Mouse (Mus musculus) forebrain, postnatal 0 days (tissue): ENCODE results near the gene Slc22a21. TPM values are rescaled to one million over a fixed set of nuclear protein-coding genes. Genes with fewer than 3 reads are reported as not detected.

Source experiments
- ATAC-seq: fragments of 200-750 bp; cut with Nextera tagmentation; 2 replicates; pipeline ENCODE4 v1.8.0; 2017; ENCODE audit warnings: mild to moderate bottlenecking, moderate library complexity
- DNase-seq: peaks from one replicate; pipeline ENCODE4 v3.0.0-alpha.2; 2015
- H3K27ac ChIP-seq: fragments of 300-500 bp; sonication (generic); 2 replicates; pipeline ENCODE4 v1.5.1; 2014; ENCODE audit warnings: low read depth, mild to moderate bottlenecking, antibody characterized with exemption, low read length, moderate library complexity, mixed read lengths
- H3K27me3 ChIP-seq: fragments of 300-500 bp; sonication (generic); 2 replicates; pipeline ENCODE4 v1.6.1; 2014; ENCODE audit warnings: mild to moderate bottlenecking, low read length, mixed read lengths; ENCODE audit not compliant: insufficient read depth
- H3K36me3 ChIP-seq: fragments of 300-500 bp; sonication (generic); 2 replicates; pipeline ENCODE4 v1.6.1; 2014; ENCODE audit warnings: mild to moderate bottlenecking, moderate library complexity; ENCODE audit not compliant: insufficient read depth
- H3K4me1 ChIP-seq: fragments of 300-500 bp; sonication (generic); 2 replicates; pipeline ENCODE4 v1.6.1; 2014; ENCODE audit warnings: antibody characterized with exemption; ENCODE audit not compliant: insufficient read depth
- H3K4me2 ChIP-seq: fragments of 300-500 bp; sonication (generic); 2 replicates; pipeline ENCODE4 v1.6.1; 2014; ENCODE audit warnings: low read depth, mild to moderate bottlenecking, moderate library complexity
- H3K4me3 ChIP-seq: fragments of 300-500 bp; sonication (generic); 2 replicates; pipeline ENCODE4 v1.5.1; 2014; ENCODE audit warnings: low read depth, low read length, mixed read lengths
- H3K9ac ChIP-seq: fragments of 300-500 bp; sonication (generic); 2 replicates; pipeline ENCODE4 v1.6.1; 2014; ENCODE audit warnings: mild to moderate bottlenecking
- H3K9me3 ChIP-seq: fragments of 300-500 bp; sonication (generic); 2 replicates; pipeline ENCODE4 v1.6.1; 2016; ENCODE audit warnings: low read length
- CTCF ChIP-seq: sonication (generic); IDR thresholded peaks from 2 replicates; pipeline ENCODE4 v1.5.1; 2016; ENCODE audit warnings: antibody characterized with exemption, control low read depth, low read depth
- WGBS: fragments of 180-500 bp; shearing (Covaris S2); extraction: QIAGEN DNeasy Blood & Tissue Kit; methylation state at CpG from one replicate; pipeline ENCODE4 v1.1.7; 2014; 5-methylcytosine and 5-hydroxymethylcytosine counted together
- polyA plus RNA-seq: library from polyadenylated mRNA; unstranded; fragments of >200 nt; fragmentation: Nextera tagmentation; extraction: Ambion mirVana; gene quantifications from 2 replicates; pipeline ENCODE4 v1.2.1, GENCODE M21; 2015
- total RNA-seq: library from RNA; depleted of rRNA; stranded (reverse); fragments of >200 nt; gene quantifications from 2 replicates; pipeline ENCODE4 v1.2.3, GENCODE M21; 2014

The Slc22a21 gene
- total and polyA plus RNA-seq, 2 experiments from 2014 or later: 4.8 to 5.1 TPM

GRCm38 (mm10) chr11:54021396-54022093, 41.4 kb upstream of the Slc22a21 start:
- H3K9me3 ChIP-seq: no peaks in the 10 kb centered on the region
- no peaks in the 10 kb centered on the region for H3K4me1 ChIP-seq
- no peak for TF ChIP-seq CTCF
- no peaks in the 10 kb centered on the region for H3K36me3 ChIP-seq
- whole genome bisulfite sequencing: 79% methylated on average over 5 of the region's 5 CpGs
- no peak overlapping the region for H3K4me2 ChIP-seq
- DNase-seq: no peak
- no peak for ATAC-seq
- H3K9ac ChIP-seq: no peak overlapping the region
- no peak overlapping the region for H3K27ac ChIP-seq
- H3K4me3 ChIP-seq: no peak overlapping the region
- H3K27me3 ChIP-seq: no peaks in the 10 kb centered on the region

- no peak overlapping the region for H3K27ac ChIP-seq
- DNase-seq (no peak), ATAC-seq (no peak)
- no peak for TF ChIP-seq CTCF
- H3K36me3 ChIP-seq: no peaks in the 10 kb centered on the region
- 87% methylated on average over 3 of the region's 3 CpGs for WGBS
- H3K27me3 ChIP-seq: no peaks in the 10 kb centered on the region
- H3K4me2 ChIP-seq: no peak overlapping the region
- no peak overlapping the region for H3K9ac ChIP-seq
- no peaks in the 10 kb centered on the region for H3K4me1 ChIP-seq
- no peak overlapping the region for H3K4me3 ChIP-seq
- no peaks in the 10 kb centered on the region for H3K9me3 ChIP-seq
These were observed 39.0 kb upstream of the Slc22a21 start for GRCm38 (mm10) chr11:54018893-54019732.

- Histone ChIP-seq H3K36me3 (no peaks in the 10 kb centered on the region), H3K27me3 (no peaks in the 10 kb centered on the region), H3K4me2 (no peak overlapping the region), H3K27ac (no peak overlapping the region), H3K4me1 (no peaks in the 10 kb centered on the region), H3K9ac (no peak overlapping the region), H3K4me3 (no peak overlapping the region), H3K9me3 (no peaks in the 10 kb centered on the region)
- DNase-seq (no peak), ATAC-seq (no peak)
- TF ChIP-seq CTCF: no peak
- 76% methylated on average over 4 of the region's 4 CpGs for WGBS
These were observed 37.5 kb upstream of the Slc22a21 start for GRCm38 (mm10) chr11:54017596-54017995.

GRCm38 (mm10) chr11:54016051-54016450, 35.9 kb upstream of the Slc22a21 start:
- Histone ChIP-seq H3K27ac (no peak overlapping the region), H3K27me3 (no peaks in the 10 kb centered on the region), H3K9me3 (no peaks in the 10 kb centered on the region), H3K36me3 (no peaks in the 10 kb centered on the region), H3K4me1 (no peaks in the 10 kb centered on the region), H3K4me3 (no peak overlapping the region), H3K4me2 (no peak overlapping the region), H3K9ac (no peak overlapping the region)
- ATAC-seq (no peak; the same call in 1 of the 2 replicates), DNase-seq (no peak)
- TF ChIP-seq CTCF: no peak
- 44% methylated on average over 8 of the region's 8 CpGs for WGBS

- no peak overlapping the region for H3K4me2 ChIP-seq
- no peaks in the 10 kb centered on the region for H3K36me3 ChIP-seq
- no peaks in the 10 kb centered on the region for H3K27me3 ChIP-seq
- no peaks in the 10 kb centered on the region for H3K9me3 ChIP-seq
- 83% methylated on average over 5 of the region's 5 CpGs for WGBS
- no peak for TF ChIP-seq CTCF
- no peak overlapping the region for H3K27ac ChIP-seq
- DNase-seq (no peak), ATAC-seq (no peak)
- H3K9ac ChIP-seq: no peak overlapping the region
- no peak overlapping the region for H3K4me3 ChIP-seq
- H3K4me1 ChIP-seq: no peaks in the 10 kb centered on the region
These were observed 32.8 kb upstream of the Slc22a21 start for GRCm38 (mm10) chr11:54012961-54013360.

- H3K4me2 ChIP-seq: no peak overlapping the region
- no peak for ATAC-seq
- WGBS: 88% methylated on average over 2 of the region's 2 CpGs
- no peak overlapping the region for H3K27ac ChIP-seq
- no peaks in the 10 kb centered on the region for H3K9me3 ChIP-seq
- no peak overlapping the region for H3K4me3 ChIP-seq
- DNase-seq: no peak
- no peaks in the 10 kb centered on the region for H3K4me1 ChIP-seq
- no peaks in the 10 kb centered on the region for H3K27me3 ChIP-seq
- H3K9ac ChIP-seq: no peak overlapping the region
- TF ChIP-seq CTCF: no peak
- no peaks in the 10 kb centered on the region for H3K36me3 ChIP-seq
These were observed 31.1 kb upstream of the Slc22a21 start for GRCm38 (mm10) chr11:54011255-54011654.

- H3K4me3 ChIP-seq: no peak overlapping the region
- no peaks in the 10 kb centered on the region for H3K36me3 ChIP-seq
- no peak for ATAC-seq
- 82% methylated on average over 10 of the region's 10 CpGs for WGBS
- H3K4me1 ChIP-seq: no peaks in the 10 kb centered on the region
- DNase-seq: no peak
- H3K9me3 ChIP-seq: no peaks in the 10 kb centered on the region
- TF ChIP-seq CTCF: no peak
- H3K4me2 ChIP-seq: no peak overlapping the region
- H3K27me3 ChIP-seq: no peaks in the 10 kb centered on the region
- H3K9ac ChIP-seq: no peak overlapping the region
- no peak overlapping the region for H3K27ac ChIP-seq
These were observed 28.3 kb upstream of the Slc22a21 start for GRCm38 (mm10) chr11:54008416-54008920.
